Mouse (Mus musculus) CH12.LX (cell line): ENCODE measurements at regions not wholly inside any gene's neighbourhood (a gene's known extent, or its start where the extent isn't known, plus 50 kb on each side); places are given as distances from the start of the nearest gene placed in this dataset.

Experiments
- CHD1 ChIP-seq: IDR thresholded peaks from 2 replicates; pipeline ENCODE4 v1.6.1; 2012; ENCODE audit warnings: low read depth, low read length, improper control_type of control experiment, inconsistent platforms
- CHD2 ChIP-seq: IDR thresholded peaks from 2 replicates; pipeline ENCODE4 v1.6.1; 2011; ENCODE audit warnings: low read length, improper control_type of control experiment
- CTCF ChIP-seq, 2 experiments: IDR thresholded peaks in 1 of 2; conservative IDR thresholded peaks in 1 of 2; 2 replicates each; pipeline ENCODE4 v1.5.1; 2011 to 2012; ENCODE audit warnings: low read depth in 2 of 2, low read length in 2 of 2, improper control_type of control experiment in 1 of 2, inconsistent platforms in 1 of 2, mild to moderate bottlenecking in 1 of 2, moderate library complexity in 1 of 2
- ELF1 ChIP-seq: IDR thresholded peaks from 2 replicates; pipeline ENCODE4 v1.6.1; 2014; ENCODE audit warnings: low read depth, mild to moderate bottlenecking, inconsistent platforms, low read length, improper control_type of control experiment
- ETS1 ChIP-seq: conservative IDR thresholded peaks from 2 replicates; pipeline ENCODE4 v1.6.1; 2012; ENCODE audit warnings: low read depth, mild to moderate bottlenecking, inconsistent platforms, low read length, improper control_type of control experiment, moderate library complexity
- GABPA ChIP-seq: IDR thresholded peaks from 2 replicates; pipeline ENCODE4 v1.6.1; 2012; ENCODE audit warnings: low read depth, low read length, improper control_type of control experiment, inconsistent platforms; ENCODE audit not compliant: insufficient replicate concordance
- IRF4 ChIP-seq: IDR thresholded peaks from 2 replicates; pipeline ENCODE4 v1.6.1; 2014; ENCODE audit warnings: low read depth, mild to moderate bottlenecking, inconsistent platforms, low read length, improper control_type of control experiment
- MAX ChIP-seq: IDR thresholded peaks from 2 replicates; pipeline ENCODE4 v1.6.1; 2011; ENCODE audit warnings: low read length, improper control_type of control experiment
- MEF2A ChIP-seq: IDR thresholded peaks from 2 replicates; pipeline ENCODE4 v1.6.1; 2014; ENCODE audit warnings: low read depth, mild to moderate bottlenecking, inconsistent platforms, low read length, improper control_type of control experiment, borderline replicate concordance
- NELFE ChIP-seq: IDR thresholded peaks from 2 replicates; pipeline ENCODE4 v1.6.1; 2011; ENCODE audit warnings: low read depth, low read length, improper control_type of control experiment
- NRF1 ChIP-seq: IDR thresholded peaks from 2 replicates; pipeline ENCODE4 v1.6.1; 2014; ENCODE audit warnings: low read depth, mild to moderate bottlenecking, inconsistent platforms, low read length, improper control_type of control experiment, moderate library complexity
- POLR2A ChIP-seq: IDR thresholded peaks from 2 replicates; pipeline ENCODE4 v1.6.1; 2011; ENCODE audit warnings: low read depth, mild to moderate bottlenecking, improper control_type of control experiment, low read length
- RAD21 ChIP-seq: IDR thresholded peaks from 2 replicates; pipeline ENCODE4 v1.6.1; 2011; ENCODE audit warnings: low read depth, mild to moderate bottlenecking, low read length, improper control_type of control experiment, moderate library complexity
- USF2 ChIP-seq: conservative IDR thresholded peaks from 2 replicates; pipeline ENCODE4 v1.6.1; 2011; ENCODE audit warnings: low read depth, low read length, improper control_type of control experiment

- TF ChIP-seq MEF2A, result no peak
- TF ChIP-seq POLR2A, result no peak
- TF ChIP-seq CTCF (conservative IDR thresholded peaks at IDR 0.05 in 1 of 2, IDR thresholded peaks at IDR 0.05 in 1 of 2; ENCODE audit: low read depth in 2 of 2, low read length in 2 of 2), result no peak
- TF ChIP-seq USF2, result no peak
- no peak for TF ChIP-seq CHD1
- TF ChIP-seq ELF1, result no peak
- no peak for TF ChIP-seq NELFE
- no peak for TF ChIP-seq GABPA
- TF ChIP-seq RAD21, result no peak
- TF ChIP-seq IRF4, result no peak
- TF ChIP-seq CHD2, result no peak
- no peak for TF ChIP-seq ETS1
- no peak for TF ChIP-seq NRF1
- no peak for TF ChIP-seq MAX
Measured at GRCm38 (mm10) chr1:43337168-43337784, 107.1 kb upstream of the Nck2 start.
